ENCODE assay signal across 23 mouse cellular contexts in genomic region chr5:4088190-4088589, GRCm38 (mm10). TPM values are rescaled to one million over a fixed set of nuclear protein-coding genes. Genes with fewer than 3 reads are reported as not detected.
DNase-seq lines count a peak whose midpoint lies in the region; ATAC-seq lines count a peak whose summit lies in the region.
"Had no signal": no experiment of that assay in that cellular context is flagged by ENCODE, and none has a peak within 500 bp of the region (broad histone marks: within the 10 kb centered on the region; RNA-seq: fewer than 3 reads in every experiment).

No protein-coding gene starts in this region.

- no peaks in the 10 kb centered on the region for H3K27me3 ChIP-seq in hindbrain, embryonic 13.5 days
- H3K27me3 ChIP-seq: CH12.LX, Patski had no signal

- intact Hi-C loops in heart, postnatal 10 days (cut with DNase I) = no loop called here

- H3K4me3 ChIP-seq in hindbrain, embryonic 13.5 days = no peak overlapping the region

- no peak overlapping the region for H3K9ac ChIP-seq in hindbrain, embryonic 13.5 days

- H3K36me3 ChIP-seq in hindbrain, embryonic 13.5 days = peaks cover 89% of the 10 kb centered on the region

- H3K9me3 ChIP-seq in hindbrain, embryonic 13.5 days = no peaks in the 10 kb centered on the region
- H3K9me3 ChIP-seq: G1E had no signal

- DNase-seq in frontal cortex, postnatal 36 days (ENCODE audit: low spot score in 2 of 2) = no peak
- DNase-seq in heart, adult 11 months = peak; percentile 72
- DNase-seq in heart, postnatal 10 days = no peak
- peak; percentile 55 for DNase-seq in testis, postnatal 10 days (ENCODE audit: low spot score)
- DNase-seq in testis, postnatal 14 days (ENCODE audit: low spot score) = peak; percentile 15
- no peak for DNase-seq in adrenal gland, adult 18-20 months (ENCODE audit: low spot score in 2 of 2)
- DNase-seq: adrenal gland, adult 2 months; adrenal gland, adult 8-10 months; adrenal gland, postnatal 10 days; adrenal gland, postnatal 14 days; adrenal gland, postnatal 25 days; adrenal gland, postnatal 36 days; B cell, adult 2 months; cerebellum, adult 11 months; cerebellum, adult 11-12 months; cerebellum, adult 18-20 months had no signal

- H3K27ac ChIP-seq in hindbrain, embryonic 13.5 days = no peak overlapping the region

- no peak overlapping the region for H3K4me2 ChIP-seq in hindbrain, embryonic 13.5 days

- WGBS in hindbrain, embryonic 13.5 days = 83% methylated on average over 5 of the region's 5 CpGs

- 0 out of 2 replicates have a peak, but pooled peaks have one; percentile 27 for ATAC-seq in frontal cortex, adult (ENCODE audit: low TSS enrichment)
- ATAC-seq in hindbrain, embryonic 13.5 days (ENCODE audit: low FRiP score) = no peak
- ATAC-seq: activated CD4-positive, CD25-positive, alpha-beta regulatory T cell, adult 4 months; CD4-positive, CD25-positive, alpha-beta regulatory T cell, adult 4 months; Patski had no signal

- H3K4me1 ChIP-seq in hindbrain, embryonic 13.5 days (replicated peaks) = no peaks in the 10 kb centered on the region

RNA-seq across cellular contexts. Expression of gene Cyp51, which starts 16.4 kb away (rescaled TPM):
- 10 to 100 TPM in 1 of 2 experiments, 1 to 10 TPM in 1; 9.6 to 10.6 TPM for total RNA-seq in heart, postnatal 10 days (2021)
- polyA plus RNA-seq in hindbrain, embryonic 13.5 days (2015; fragmentation: Nextera tagmentation; extraction: Ambion mirVana) = 125 and 131 TPM in 2 replicates
- total RNA-seq in adrenal gland, adult 18-20 months (2021) = 10 to 100 TPM; 75.2 to 79.7 TPM

Comparison
In these comparisons a context has a peak if more than half of its experiments do, and no peak if none do; other contexts are left out.
1. DNase-seq: peak in heart, adult 11 months (single experiment), testis, postnatal 10 days (single experiment) and testis, postnatal 14 days (single experiment); none in frontal cortex, postnatal 36 days (0 of 2), heart, postnatal 10 days (0 of 2) and adrenal gland, adult 18-20 months (0 of 2).
2. RNA of gene Cyp51, which starts 16.4 kb away (total RNA-seq): 75.2 to 79.7 TPM in adrenal gland, adult 18-20 months; 9.6 to 10.6 TPM in heart, postnatal 10 days; every median in the first group is over 4 times any median in the second.